Mouse (Mus musculus): ENCODE results near the gene Nr2e1.

DNA sequence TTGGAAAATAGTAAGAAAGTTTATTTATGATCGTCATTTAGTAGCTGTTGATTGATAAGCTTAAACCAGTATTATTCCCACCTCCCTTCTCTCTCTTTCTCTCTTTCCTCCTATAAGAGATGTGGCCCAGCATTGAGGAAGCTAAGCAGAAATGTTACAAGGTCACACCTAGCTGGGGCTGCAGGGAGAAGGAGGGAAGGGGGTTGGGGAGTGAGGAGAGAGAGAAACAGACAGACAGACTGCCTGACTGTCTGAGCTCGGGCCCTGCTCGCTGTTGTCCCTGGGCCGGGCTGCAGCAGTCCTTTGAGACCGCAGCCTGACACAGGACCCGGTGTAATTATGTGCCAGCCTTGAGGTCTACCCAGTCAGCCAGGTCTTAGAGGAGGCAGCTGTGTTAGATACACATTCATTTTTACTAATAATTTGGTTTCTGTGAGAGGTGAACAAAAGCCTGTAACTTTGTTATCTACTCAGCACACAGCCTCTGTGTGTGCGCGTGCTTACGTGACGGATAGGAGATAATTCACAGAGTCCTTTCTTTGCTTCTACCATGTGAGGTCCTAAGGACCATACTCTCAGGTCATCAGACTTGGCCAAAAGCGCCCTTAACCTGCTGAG is 49.5 kb downstream of the Nr2e1 start:
- TF ChIP-seq CTCF (IDR thresholded peaks at IDR 0.05; ENCODE audit: low read depth) (no peak), EP300 (IDR thresholded peaks at IDR 0.05; ENCODE audit: low read depth) (peak; percentile 94)

Data from liver, embryonic 14.5 days (tissue).